Mouse (Mus musculus): ENCODE data around the gene Arhgef1.
"Not testable (repeated sequence)": the region's sequence is repeated elsewhere in the genome, so short reads cannot be mapped to it uniquely, and the experiment has no call there.

Gene Arhgef1

GRCm38 (mm10) chr7:24890281-24891216 is 12.2 kb upstream of the Arhgef1 start:
- in situ Hi-C loops (cut with MboI), result no loop called here

GRCm38 (mm10) chr7:24891241-24892124 is 11.2 kb upstream of the Arhgef1 start:
- in situ Hi-C loops (cut with MboI), result no loop called here

- in situ Hi-C loops (cut with MboI), result no loop called here
Measured at GRCm38 (mm10) chr7:24892125-24892583, 10.6 kb upstream of the Arhgef1 start.

- in situ Hi-C loops (cut with MboI), result not testable (repeated sequence)
Measured at GRCm38 (mm10) chr7:24895749-24896148, 7.0 kb upstream of the Arhgef1 start.

- in situ Hi-C loops (cut with MboI), result no loop called here
Measured at GRCm38 (mm10) chr7:24896269-24896668, 6.4 kb upstream of the Arhgef1 start.

GRCm38 (mm10) chr7:24897224-24897623 is 5.5 kb upstream of the Arhgef1 start, which contains the start of gene Cd79a:
Gene Cd79a (plus strand): TSS chr7:24897381.
- in situ Hi-C loops (cut with MboI), result no loop called here

- in situ Hi-C loops (cut with MboI), result no loop called here
Measured at GRCm38 (mm10) chr7:24897959-24898358, 4.8 kb upstream of the Arhgef1 start.

GRCm38 (mm10) chr7:24901114-24901513 is 1.6 kb upstream of the Arhgef1 start:
- in situ Hi-C loops (cut with MboI), result loop anchor here (5.0 kb wide), 1 partner anchor 66 kb away; no protein-coding TSS in a partner anchor

GRCm38 (mm10) chr7:24901842-24902241 is 870 bp upstream of the Arhgef1 start:
- in situ Hi-C loops (cut with MboI), result loop anchor here (5.0 kb wide), 1 partner anchor 65 kb away; no protein-coding TSS in a partner anchor

GRCm38 (mm10) chr7:24902264-24902629 is 465 bp upstream of the Arhgef1 start:
- in situ Hi-C loops (cut with MboI), result loop anchor here (5.0 kb wide), 1 partner anchor 65 kb away; no protein-coding TSS in a partner anchor

- in situ Hi-C loops (cut with MboI), result loop anchor here (5.0 kb wide), 1 partner anchor 64 kb away; no protein-coding TSS in a partner anchor
Measured at GRCm38 (mm10) chr7:24903444-24903825, 723 bp downstream of the Arhgef1 start.

- in situ Hi-C loops (cut with MboI), result loop anchor here (5.0 kb wide), 1 partner anchor 63 kb away; no protein-coding TSS in a partner anchor
Measured at GRCm38 (mm10) chr7:24904070-24904483, 1.4 kb downstream of the Arhgef1 start.

GRCm38 (mm10) chr7:24904936-24905335 is 2.2 kb downstream of the Arhgef1 start:
- in situ Hi-C loops (cut with MboI), result loop anchor here (5.0 kb wide), 1 partner anchor 62 kb away; no protein-coding TSS in a partner anchor

GRCm38 (mm10) chr7:24906551-24906950 is 3.8 kb downstream of the Arhgef1 start:
- in situ Hi-C loops (cut with MboI), result no loop called here

GRCm38 (mm10) chr7:24907211-24907748 is 4.6 kb downstream of the Arhgef1 start:
- in situ Hi-C loops (cut with MboI), result no loop called here

GRCm38 (mm10) chr7:24912480-24912879 is 9.8 kb downstream of the Arhgef1 start:
- in situ Hi-C loops (cut with MboI), result no loop called here

GRCm38 (mm10) chr7:24918763-24919323 is 16.1 kb downstream of the Arhgef1 start:
- in situ Hi-C loops (cut with MboI), result no loop called here

GRCm38 (mm10) chr7:24919728-24920127 is 17.0 kb downstream of the Arhgef1 start:
- in situ Hi-C loops (cut with MboI), result no loop called here

- in situ Hi-C loops (cut with MboI), result no loop called here
Measured at GRCm38 (mm10) chr7:24930475-24930874, 27.8 kb downstream of the Arhgef1 start.

GRCm38 (mm10) chr7:24931651-24932050 is 28.9 kb downstream of the Arhgef1 start:
- in situ Hi-C loops (cut with MboI), result no loop called here

GRCm38 (mm10) chr7:24943641-24944040 is 40.9 kb downstream of the Arhgef1 start:
- in situ Hi-C loops (cut with MboI), result loop anchor here (10.0 kb wide), 1 partner anchor 129 kb away; no protein-coding TSS in a partner anchor
